Mouse (Mus musculus) lung, postnatal 36 days (tissue): ENCODE data around the gene Klhl29.
A peak's percentile ranks its signal among the peaks of the same experiment; 100 is the strongest.

Experiments
- DNase-seq: peaks from one replicate; pipeline ENCODE4 v3.0.0; 2022; ENCODE audit warnings: mixed read lengths

Klhl29 gene

GRCm38 (mm10) chr12:5214266-5214665 lies 161.2 kb downstream of the Klhl29 start:
- DNase-seq: no peak

DNA sequence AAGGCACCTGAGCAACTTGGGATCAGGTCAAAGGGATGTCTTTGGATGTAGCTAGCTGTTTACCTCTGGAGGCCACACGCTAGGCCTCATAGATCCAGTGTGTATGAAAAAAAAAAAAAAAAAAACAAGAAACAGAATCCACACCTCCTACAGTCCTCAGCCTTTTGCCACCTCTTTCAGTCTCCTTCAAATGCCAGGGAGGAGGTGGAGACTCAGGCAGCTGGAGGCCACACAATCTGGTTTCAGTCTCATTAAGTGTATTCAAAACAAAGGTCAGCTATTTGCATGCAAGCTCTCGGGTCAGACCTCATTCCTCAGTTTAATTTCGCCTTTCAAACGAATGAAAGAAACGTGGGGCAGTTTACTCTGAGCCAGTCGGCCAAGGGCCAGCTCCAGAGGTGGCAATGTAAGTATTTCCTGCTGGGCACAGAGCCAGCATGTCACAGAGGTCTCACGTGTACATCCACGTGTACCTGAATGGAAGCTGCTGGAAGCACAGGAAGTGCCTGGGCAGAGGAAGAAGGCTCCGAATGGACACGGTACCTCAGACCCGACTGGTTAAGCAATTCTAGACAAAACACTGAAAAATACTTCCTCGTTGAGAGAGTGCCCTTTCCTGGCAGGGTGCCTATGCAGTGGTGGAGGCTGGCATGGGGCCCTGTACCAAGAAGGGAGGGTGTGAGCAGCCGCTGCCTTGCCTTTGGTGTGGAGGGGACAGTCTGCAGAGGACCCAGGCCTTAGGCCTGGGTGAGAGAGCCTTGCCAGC lies 162.0 kb downstream of the Klhl29 start:
- peak; percentile 96 for DNase-seq

DNA sequence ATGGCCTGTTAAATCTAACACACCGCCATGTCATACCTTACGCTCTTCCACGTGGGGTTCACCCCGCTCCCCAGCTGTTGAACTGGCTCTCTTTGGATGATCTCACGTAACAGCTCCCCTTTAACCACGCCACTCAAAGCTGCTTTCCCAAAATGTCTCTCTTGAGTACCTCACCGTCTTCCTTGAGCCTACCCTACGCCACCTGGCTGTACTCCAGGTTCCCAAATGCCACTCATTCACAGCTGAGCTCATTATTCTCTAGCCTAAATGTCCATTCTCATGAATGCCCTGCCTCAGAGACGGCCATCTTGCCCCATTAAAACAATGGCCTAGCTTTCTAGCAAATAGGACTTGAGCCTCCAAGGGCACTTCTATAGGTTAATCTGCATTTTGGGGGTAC lies 163.6 kb downstream of the Klhl29 start:
- DNase-seq: no peak

DNA sequence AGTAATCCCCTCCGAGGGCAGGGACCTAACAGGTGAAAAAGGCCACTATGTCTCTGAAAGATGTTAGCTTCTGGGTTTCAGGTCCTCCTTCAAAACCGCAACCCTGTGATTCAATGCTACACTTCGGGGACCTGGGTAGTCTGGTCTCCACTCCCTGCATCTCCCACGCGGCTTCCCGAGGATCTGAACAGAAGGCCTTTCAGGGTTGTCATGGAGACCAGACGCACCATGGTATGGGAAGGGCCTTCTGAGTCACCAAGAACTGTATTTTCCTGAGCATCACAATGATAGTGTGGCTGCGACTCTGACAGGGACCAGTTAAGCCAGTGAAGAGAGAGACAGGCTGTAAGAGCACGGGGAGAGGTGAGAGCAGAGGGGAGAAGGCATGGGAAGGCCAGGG lies 164.7 kb downstream of the Klhl29 start:
- no peak for DNase-seq

GRCm38 (mm10) chr12:5207941-5208905 lies 167.3 kb downstream of the Klhl29 start:
- DNase-seq: no peak

- no peak for DNase-seq
These were observed 168.3 kb downstream of the Klhl29 start for GRCm38 (mm10) chr12:5207172-5207571.

DNA sequence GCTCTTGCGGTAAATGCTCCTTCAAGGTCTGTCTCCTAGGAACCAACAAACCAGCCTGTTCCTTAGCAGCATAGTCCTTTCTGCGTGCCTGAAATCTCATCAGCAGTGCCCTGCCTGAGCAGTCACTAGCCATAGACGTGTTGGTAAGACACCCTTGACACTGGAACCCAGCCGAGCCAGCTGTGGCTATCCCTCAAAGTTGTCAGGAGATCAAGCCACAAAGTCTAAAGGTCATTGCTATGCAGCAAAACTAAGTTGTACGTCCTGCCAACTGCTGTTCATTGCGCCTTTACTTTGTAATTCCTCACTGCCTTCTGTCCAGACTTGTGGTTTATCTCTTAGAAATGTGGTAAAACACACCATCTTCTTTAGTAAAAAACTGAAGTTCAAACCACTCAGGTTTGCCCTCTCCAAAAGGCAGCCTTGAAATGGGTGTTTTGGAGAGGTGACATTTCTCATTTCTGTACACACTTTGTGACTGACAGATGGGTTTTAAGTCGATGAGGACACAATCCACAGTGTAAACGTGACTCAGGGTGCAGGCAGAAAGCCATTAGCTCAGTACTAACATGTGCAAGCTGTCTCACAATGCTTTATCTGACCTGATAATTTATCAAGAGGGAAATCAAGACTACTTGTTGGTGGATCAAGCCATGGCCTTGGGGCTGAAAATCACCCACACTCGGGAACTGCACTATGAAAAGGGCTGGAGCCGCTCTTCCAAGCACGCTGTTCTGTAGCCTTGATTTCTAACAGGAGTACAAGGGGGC lies 171.2 kb downstream of the Klhl29 start:
- peak; percentile 46 for DNase-seq

DNA sequence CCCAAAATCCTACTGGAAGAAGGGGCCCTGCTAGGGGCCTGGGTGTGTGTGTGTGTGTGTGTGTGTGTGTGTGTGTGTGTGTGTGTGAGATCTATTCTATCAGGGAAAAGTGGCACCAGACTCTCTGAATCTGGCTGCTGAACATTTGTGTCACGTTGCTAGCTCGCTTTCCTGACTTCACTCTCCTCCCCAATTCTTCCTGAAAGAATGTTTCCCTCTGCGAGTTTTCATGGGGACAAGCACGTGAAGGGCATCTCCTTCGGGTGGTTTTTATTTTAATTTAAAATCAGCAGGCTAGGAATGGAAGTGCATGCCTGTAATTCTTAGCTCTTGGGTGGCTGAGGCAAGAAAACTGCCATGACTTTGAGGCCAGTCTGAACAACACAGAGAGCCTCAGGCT lies 172.1 kb downstream of the Klhl29 start:
- DNase-seq: no peak

DNA sequence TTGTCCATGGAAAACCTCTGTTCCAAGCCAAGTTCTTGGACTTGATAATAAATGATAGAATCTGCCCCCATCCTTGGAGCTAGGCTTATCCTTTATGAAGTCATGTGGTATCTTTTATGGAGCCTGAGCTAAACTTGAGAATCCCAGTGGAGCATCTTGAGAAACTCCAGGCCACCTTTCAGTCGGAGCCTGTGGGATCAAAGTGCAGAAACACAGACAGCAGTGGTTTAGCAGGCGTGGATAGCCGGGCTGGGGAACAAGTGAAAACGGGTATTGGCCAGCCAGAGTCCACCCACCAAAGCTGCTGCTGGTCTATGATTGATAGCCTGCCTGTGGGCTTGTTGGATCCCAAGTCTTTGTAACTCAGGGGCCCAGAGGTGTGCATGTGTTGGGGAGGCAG lies 177.2 kb downstream of the Klhl29 start:
- no peak for DNase-seq

DNA sequence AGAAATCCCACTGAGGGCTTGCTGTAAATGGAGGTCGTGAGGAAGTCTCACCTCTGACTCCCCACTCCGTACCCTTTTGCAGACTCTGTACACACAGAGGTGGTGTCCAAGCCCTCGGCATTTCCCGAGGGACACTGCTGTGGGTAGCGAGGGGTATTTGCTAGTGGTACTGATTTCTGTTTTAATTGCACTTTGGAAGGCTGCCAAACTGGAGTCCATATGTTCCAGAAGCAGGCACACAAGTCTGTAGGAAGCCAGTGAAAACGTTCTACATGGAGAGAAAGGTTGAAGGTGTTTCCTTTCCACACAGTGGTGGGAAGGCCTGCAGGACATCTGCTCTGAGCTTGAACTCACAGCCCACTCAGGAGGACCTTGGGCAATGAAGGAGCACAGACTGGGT lies 181.3 kb downstream of the Klhl29 start:
- no peak for DNase-seq

- DNase-seq: no peak
These were observed 183.1 kb downstream of the Klhl29 start for GRCm38 (mm10) chr12:5192380-5192718.

DNA sequence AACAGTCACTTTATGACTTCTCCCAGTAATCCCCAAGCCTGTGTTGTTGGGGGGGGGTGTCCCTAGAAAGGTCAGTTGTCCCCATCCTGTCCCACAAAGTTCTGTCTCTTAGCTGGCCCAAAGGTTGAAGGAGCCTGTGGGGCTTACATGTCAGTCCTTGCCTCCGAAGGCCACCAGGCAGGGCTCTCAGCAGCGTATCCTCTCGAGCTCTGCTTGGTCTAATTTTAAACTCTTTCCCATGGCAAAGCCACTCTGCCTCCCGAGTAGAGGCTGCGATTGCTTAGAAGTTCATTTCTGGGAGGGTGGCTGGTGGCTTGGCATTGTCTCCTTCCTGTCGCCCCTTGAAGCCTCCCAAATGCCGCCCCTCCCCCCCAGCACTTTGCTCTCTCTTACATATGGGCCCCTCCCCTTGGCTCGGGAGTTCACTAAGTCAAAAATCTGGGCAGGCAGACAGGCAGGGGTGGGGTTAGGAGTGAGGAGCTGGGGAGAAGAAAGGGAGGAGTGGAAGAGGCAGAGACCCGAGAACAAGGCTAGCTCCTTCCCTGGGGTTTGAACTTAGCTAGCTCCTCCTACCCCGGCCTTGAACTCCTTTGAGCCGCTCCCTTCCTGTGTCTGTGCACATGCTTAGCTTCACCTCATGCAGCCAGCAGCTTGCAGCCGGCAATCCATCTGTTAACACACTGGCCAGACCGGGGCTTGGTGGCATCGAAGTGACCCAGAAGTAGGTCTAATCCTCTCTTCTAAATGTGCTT lies 183.7 kb downstream of the Klhl29 start:
- peak; percentile 78 for DNase-seq

GRCm38 (mm10) chr12:5191206-5191605 lies 184.3 kb downstream of the Klhl29 start:
- DNase-seq: no peak

GRCm38 (mm10) chr12:5189446-5190150 lies 185.9 kb downstream of the Klhl29 start:
- no peak for DNase-seq

DNA sequence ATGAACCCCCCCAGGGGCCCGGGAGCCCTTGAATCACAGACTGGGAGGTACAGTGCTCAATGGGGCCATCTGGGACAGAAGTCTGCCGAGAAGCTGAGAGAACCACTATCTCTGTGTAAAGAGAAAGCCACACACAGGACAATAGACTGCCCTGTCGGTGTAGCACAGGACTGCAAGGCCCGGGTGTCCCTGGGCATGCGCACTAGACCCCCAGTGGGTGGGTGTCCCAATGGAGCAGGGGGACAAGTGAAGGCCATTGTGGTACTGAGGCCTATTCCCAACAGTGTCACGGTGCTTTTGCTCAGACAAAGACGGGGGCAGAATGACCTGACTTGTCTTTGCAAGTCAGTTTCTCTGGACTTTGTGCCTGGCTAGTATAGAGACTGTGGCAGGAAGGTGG lies 186.6 kb downstream of the Klhl29 start:
- DNase-seq: no peak

DNA sequence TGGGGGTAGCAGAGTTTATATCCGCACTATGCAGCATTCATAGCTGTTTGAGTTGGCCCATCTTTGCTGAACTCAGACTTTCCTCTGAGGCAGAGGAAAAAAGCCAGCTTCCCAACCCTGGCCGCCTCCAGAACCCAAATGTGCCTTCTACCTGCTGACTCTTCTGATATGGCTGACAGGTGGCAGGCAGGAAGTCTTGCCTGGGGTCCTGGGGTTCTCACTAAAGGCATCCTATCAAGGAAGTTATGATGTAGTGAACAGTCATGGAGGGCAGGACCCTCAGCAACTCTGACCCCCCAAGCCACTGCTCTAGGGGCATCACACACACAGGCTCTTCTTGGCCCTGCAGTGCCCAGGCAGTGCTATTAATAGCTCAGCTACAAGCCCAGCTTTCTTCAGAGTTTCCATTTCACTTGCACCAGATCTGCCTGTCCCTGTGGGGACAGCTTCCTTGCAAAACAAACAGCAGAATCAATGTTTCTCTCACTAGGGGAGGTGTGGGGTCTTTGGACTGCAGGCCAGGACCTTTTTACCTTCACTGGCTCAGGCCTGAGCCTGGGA lies 187.6 kb downstream of the Klhl29 start:
- no peak for DNase-seq

DNA sequence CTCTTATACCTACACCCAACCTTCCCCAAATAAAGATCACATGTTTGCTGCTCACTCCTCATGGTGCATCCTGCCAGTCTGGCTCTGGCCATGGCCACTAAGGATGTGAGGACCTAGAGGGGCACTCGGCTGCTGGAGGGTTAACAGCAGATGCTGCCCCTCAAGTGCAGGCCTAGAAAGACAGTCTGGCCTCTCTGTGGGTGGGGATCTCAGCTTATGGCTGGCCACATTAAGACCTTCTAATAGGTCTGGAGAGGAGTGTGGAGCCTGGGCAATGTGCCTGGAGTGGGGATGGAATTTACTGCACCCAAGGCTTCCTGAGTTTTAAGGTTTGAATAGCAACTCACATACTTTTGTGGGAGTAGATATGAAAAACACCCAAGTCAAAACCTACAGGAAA lies 188.8 kb downstream of the Klhl29 start:
- DNase-seq: peak; percentile 21

GRCm38 (mm10) chr12:5185603-5186002 lies 189.9 kb downstream of the Klhl29 start:
- no peak for DNase-seq

GRCm38 (mm10) chr12:5182586-5182985 lies 192.9 kb downstream of the Klhl29 start:
- DNase-seq: no peak

- DNase-seq: no peak
These were observed 193.3 kb downstream of the Klhl29 start for GRCm38 (mm10) chr12:5182165-5182564.

- DNase-seq: peak; percentile 10
These were observed 198.7 kb downstream of the Klhl29 start for GRCm38 (mm10) chr12:5176716-5177341.
